Mouse (Mus musculus) embryonic fibroblast, embryonic 13.5 days (primary cell): ENCODE results near the gene Elk4.

ENCODE experiments used
- CTCF ChIP-seq: IDR thresholded peaks from 2 replicates; pipeline ENCODE4 v1.5.1; 2011; ENCODE audit warnings: mild to moderate bottlenecking, control low read depth, low read length, moderate library complexity, borderline replicate concordance; ENCODE audit not compliant: insufficient read depth
- POLR2A ChIP-seq: IDR thresholded peaks from 2 replicates; pipeline ENCODE4 v1.6.1; 2011; ENCODE audit warnings: low read depth, mild to moderate bottlenecking, control low read depth, low read length, moderate library complexity

DNA sequence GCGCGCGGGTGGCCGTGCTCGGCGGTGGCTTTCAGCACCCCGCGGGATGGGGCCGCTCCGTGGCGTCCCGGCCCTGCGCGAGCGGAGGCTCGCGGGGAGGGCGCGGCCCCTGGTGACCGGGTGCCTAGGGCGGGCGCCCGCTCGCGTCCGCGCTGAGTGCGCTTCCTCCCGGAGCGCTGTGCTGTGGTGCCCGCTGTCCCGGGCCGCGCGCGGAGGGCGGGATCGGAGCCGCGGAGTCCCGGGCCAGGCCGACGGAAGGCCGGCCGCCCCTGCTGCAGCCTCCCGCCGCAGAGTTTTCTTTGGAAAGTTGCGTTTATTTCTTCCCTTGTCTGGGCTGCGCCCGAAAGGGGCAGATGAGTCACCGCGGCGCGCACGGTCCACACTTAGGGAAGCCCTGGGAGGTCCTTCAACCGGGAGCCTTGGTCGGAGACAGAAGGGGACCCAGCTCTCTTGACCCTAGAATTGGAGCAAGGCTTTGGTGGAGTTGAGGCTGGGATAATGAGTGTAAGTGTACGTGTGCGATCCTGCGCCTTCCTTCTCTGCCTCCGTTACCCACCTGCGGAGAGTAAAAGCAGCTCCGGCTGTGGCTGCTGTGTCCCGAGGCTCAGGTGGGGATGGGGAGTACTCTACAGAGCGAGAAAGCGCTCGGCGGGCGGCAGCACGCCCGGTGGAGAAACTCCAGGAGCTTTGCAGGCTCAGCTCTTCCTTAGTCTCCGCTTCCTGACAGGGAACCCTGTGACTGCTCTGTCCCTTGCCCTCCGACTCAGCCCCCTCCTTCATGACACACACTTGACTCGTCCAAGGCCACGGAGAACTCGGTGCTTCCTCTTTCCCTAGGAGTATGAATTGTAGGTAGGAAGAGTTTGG, 44.1 kb upstream of the Elk4 start:
- TF ChIP-seq POLR2A (no peak), CTCF (no peak)
